Mouse (Mus musculus) embryonic facial prominence, embryonic 14.5 days (tissue): Measurements from ENCODE around the gene Prss12. TPM values are rescaled to one million over a fixed set of nuclear protein-coding genes. Genes with fewer than 3 reads are reported as not detected.

ENCODE experiments used
- ATAC-seq: fragments of 200-750 bp; cut with Nextera tagmentation; 2 replicates; pipeline ENCODE4 v1.8.0; 2017; ENCODE audit warnings: low read depth, moderate number of reproducible peaks, moderate TSS enrichment
- DNase-seq: peaks from one replicate; pipeline ENCODE4 v3.0.0-alpha.2; 2015; ENCODE audit warnings: low spot score
- H3K27ac ChIP-seq: fragments of 300-500 bp; sonication (generic); replicated peaks from 2 replicates; pipeline ENCODE4 v1.5.1; 2014; ENCODE audit warnings: low read depth, mild to moderate bottlenecking, low read length, moderate library complexity
- H3K27me3 ChIP-seq: fragments of 300-500 bp; sonication (generic); replicated peaks from 2 replicates; pipeline ENCODE4 v1.6.1; 2014; ENCODE audit warnings: low read length; ENCODE audit not compliant: control insufficient read depth, insufficient read depth
- H3K36me3 ChIP-seq: fragments of 300-500 bp; sonication (generic); 2 replicates; pipeline ENCODE4 v1.6.1; 2014; ENCODE audit warnings: low read length, mixed read lengths; ENCODE audit not compliant: control insufficient read depth, insufficient read depth
- H3K4me1 ChIP-seq: fragments of 300-500 bp; sonication (generic); 2 replicates; pipeline ENCODE4 v1.6.1; 2014; ENCODE audit warnings: antibody characterized with exemption, low read length; ENCODE audit not compliant: control insufficient read depth, insufficient read depth
- H3K4me2 ChIP-seq: fragments of 300-500 bp; sonication (generic); 2 replicates; pipeline ENCODE4 v1.6.1; 2014; ENCODE audit warnings: low read depth, mild to moderate bottlenecking, low read length, moderate library complexity, mixed read lengths
- H3K4me3 ChIP-seq: fragments of 300-500 bp; sonication (generic); 2 replicates; pipeline ENCODE4 v1.5.1; 2014; ENCODE audit warnings: low read depth, mild to moderate bottlenecking, low read length
- H3K9ac ChIP-seq: fragments of 300-500 bp; sonication (generic); 2 replicates; pipeline ENCODE4 v1.6.1; 2014; ENCODE audit warnings: low read depth, mild to moderate bottlenecking, low read length, moderate library complexity, mixed read lengths
- H3K9me3 ChIP-seq: fragments of 300-500 bp; sonication (generic); 2 replicates; pipeline ENCODE4 v1.6.1; 2016; ENCODE audit warnings: low read length; ENCODE audit not compliant: control insufficient read depth
- WGBS: fragments of 180-500 bp; shearing (Covaris S2); extraction: QIAGEN DNeasy Blood & Tissue Kit; methylation state at CpG from one replicate; pipeline ENCODE4 v1.1.7; 2014; 5-methylcytosine and 5-hydroxymethylcytosine counted together
- polyA plus RNA-seq: library from polyadenylated mRNA; unstranded; fragments of >200 nt; fragmentation: Nextera tagmentation; extraction: Ambion mirVana; gene quantifications from 2 replicates; pipeline ENCODE4 v1.2.1, GENCODE M21; 2014

The Prss12 gene
- polyA plus RNA-seq, 1 experiment from 2014 or later: 27.9 TPM

DNA sequence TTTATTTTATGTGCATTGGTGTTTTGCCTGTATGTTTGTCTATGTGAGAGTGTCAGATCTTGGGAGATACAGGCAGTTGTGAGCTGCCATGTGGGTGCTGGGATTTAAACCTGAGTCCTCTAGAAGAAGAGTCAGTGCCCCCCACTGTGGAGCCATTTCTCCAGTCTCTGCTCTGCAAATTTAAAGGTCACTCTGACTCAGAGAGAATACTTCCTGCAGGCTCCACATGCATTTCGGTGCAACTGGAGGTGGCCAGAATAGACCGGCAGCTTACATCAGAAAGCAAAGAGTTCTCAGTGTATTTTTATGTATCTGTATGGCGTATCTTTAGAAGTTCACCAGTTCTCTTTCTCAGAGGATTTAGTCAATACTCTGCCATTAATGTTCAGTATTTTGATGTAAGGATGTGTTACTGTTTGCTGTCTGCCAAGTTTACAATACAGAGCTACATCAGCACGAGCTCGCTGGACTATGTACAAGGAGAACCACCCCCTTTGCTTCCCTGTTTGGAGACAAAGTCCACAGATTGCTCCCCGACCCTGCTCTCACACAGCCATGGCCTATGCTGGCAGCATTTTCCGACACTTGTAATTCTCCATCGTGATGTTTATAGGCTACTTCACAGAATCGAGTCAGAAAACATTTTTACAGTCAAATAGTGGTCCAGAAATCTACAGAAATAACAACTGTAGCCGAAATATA, 81.2 kb downstream of the Prss12 start:
- no peaks in the 10 kb centered on the region for H3K27me3 ChIP-seq
- DNase-seq (no peak), ATAC-seq (no peak)
- WGBS: 82% methylated on average over 10 of the region's 10 CpGs
- H3K27ac ChIP-seq: no peak overlapping the region
- no peaks in the 10 kb centered on the region for H3K9me3 ChIP-seq
- no peaks in the 10 kb centered on the region for H3K36me3 ChIP-seq
- H3K4me3 ChIP-seq: no peak overlapping the region
- H3K4me1 ChIP-seq: no peaks in the 10 kb centered on the region
- H3K4me2 ChIP-seq: no peak overlapping the region
- no peak overlapping the region for H3K9ac ChIP-seq

DNA sequence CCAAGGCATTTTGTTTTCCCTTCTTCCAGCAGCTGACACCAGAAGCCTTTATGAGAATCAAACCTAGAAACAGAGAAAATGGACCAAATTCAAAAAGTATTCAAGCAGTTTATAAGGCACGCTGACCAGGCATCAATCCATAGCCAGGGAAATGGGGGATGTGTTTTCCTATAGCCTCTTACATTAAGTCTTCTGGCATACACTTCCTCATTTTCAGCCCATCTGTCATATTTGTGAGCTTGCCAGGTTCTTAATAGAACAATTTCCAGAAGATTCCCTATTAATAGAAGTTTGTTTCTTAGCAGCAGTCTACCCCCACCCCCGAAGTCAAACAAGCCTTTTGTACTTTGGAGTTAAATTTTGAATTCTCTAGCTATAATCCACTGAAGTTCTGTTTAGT, 84.4 kb downstream of the Prss12 start:
- Histone ChIP-seq H3K27ac (no peak overlapping the region), H3K27me3 (no peaks in the 10 kb centered on the region), H3K4me1 (no peaks in the 10 kb centered on the region), H3K9ac (no peak overlapping the region), H3K4me2 (no peak overlapping the region), H3K36me3 (no peaks in the 10 kb centered on the region), H3K9me3 (no peaks in the 10 kb centered on the region), H3K4me3 (no peak overlapping the region)
- ATAC-seq (no peak), DNase-seq (no peak)
- WGBS: 80% methylated on average over 2 of the region's 2 CpGs

DNA sequence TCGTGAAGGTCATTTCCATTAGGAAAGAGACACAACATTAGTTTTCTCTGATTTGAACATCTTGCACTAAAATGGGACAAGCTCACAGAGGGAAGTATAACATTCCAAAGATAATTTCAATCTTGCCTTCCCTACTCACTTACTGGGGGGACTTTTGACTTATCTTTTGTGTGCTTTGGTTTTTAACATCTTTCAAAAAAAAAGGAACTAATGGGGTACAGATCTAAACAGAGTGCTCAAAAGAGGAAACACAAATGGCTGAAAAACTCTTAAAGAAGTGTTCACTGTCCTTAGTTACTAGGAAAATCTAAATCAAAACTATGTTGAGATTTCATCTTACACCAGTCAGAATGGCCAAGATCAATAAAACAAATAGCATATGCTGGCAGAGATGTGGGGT, 90.6 kb downstream of the Prss12 start:
- no peak for ATAC-seq
- Histone ChIP-seq H3K4me1 (no peaks in the 10 kb centered on the region), H3K4me3 (no peak overlapping the region), H3K4me2 (no peak overlapping the region), H3K9ac (no peak overlapping the region), H3K27ac (no peak overlapping the region), H3K27me3 (no peaks in the 10 kb centered on the region), H3K9me3 (no peaks in the 10 kb centered on the region), H3K36me3 (no peaks in the 10 kb centered on the region)
- no peak for DNase-seq
- 93% methylated on average over 1 of the region's 1 CpGs for WGBS

DNA sequence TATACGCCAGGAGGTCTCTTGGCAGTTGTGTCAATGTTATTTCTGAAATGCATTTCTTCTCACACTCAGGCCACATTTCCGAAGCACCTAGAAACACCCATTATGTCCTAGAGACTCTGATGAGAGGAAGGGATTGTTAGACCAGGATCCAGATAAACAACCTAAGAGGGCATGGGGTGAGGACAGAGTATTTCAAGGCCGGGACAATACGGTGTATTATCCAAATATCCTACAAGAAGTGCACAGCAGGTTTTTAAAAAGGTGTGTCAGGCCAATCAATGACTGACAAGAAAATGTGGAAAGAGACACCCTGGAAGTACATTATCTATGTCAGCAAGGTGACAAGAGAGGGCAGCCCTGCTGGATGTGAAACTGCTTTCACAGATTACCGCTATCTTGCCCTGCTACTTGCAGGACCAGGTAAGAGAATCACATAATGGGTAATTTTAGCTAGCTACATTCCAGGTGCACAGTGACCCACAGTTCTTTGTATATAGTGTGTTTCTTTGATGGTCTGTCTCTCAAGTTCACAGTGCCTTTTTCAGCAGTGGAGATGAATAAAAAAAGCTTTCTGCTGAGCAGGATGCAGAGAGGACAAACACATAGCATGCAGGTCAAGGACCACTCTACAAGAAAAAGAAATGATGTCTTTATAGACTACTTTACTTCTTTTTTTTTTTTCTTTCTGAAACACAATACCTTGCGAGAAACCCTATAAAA, 97.0 kb downstream of the Prss12 start:
- Histone ChIP-seq H3K4me1 (no peaks in the 10 kb centered on the region), H3K27me3 (no peaks in the 10 kb centered on the region), H3K36me3 (no peaks in the 10 kb centered on the region), H3K9ac (no peak overlapping the region), H3K4me2 (no peak overlapping the region), H3K4me3 (no peak overlapping the region), H3K27ac (no peak overlapping the region), H3K9me3 (0 out of 2 replicates have a peak, but pooled peaks cover 5% of the 10 kb centered on the region)
- 77% methylated on average over 6 of the region's 6 CpGs for WGBS
- ATAC-seq (no peak), DNase-seq (no peak)

DNA sequence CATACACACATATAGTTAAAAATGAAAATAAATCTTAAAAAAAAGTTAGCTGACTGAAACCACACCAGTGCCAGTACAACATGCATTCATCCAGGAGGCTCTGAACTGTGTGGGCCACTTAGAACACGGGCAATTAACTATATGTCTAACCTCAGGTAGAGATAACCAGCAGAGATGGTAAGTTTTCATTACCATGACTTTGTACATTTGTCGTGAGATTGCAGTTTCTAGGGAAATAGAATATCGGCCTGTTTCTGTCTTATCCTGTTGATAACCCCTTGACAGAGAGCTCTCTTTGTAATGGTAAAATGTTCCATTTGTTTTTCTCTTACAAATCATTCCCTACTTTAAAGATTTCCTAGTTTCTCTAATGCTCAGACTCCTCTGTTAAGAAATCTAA, 103.8 kb downstream of the Prss12 start:
- ATAC-seq (no peak), DNase-seq (no peak)
- H3K4me1 ChIP-seq: no peaks in the 10 kb centered on the region
- no peak overlapping the region for H3K9ac ChIP-seq
- H3K9me3 ChIP-seq: 0 out of 2 replicates have a peak, but pooled peaks cover 5% of the 10 kb centered on the region
- no peak overlapping the region for H3K4me3 ChIP-seq
- no peaks in the 10 kb centered on the region for H3K27me3 ChIP-seq
- H3K36me3 ChIP-seq: no peaks in the 10 kb centered on the region
- no peak overlapping the region for H3K27ac ChIP-seq
- H3K4me2 ChIP-seq: no peak overlapping the region
- WGBS: 85% methylated on average over 3 of the region's 3 CpGs

DNA sequence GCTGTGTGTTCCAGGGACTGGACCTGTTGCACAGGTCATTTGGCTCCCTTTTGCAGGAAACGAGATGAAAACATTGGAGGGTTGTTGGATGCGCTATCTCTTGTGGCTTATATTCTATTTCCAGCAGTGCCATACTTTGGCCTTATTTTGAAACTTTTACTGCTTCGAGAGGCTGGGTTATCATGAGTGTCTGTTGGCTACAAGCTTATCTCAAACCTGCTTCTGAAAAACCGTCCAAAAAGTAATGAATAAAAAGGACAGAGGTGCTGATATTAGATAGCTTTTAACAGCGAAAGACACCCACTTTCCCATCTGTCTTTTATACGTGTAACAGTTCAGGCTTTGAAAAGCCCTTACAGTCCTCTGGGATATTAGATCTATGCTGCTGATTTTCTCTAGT, 107.2 kb downstream of the Prss12 start:
- Histone ChIP-seq H3K9me3 (no peaks in the 10 kb centered on the region), H3K4me2 (no peak overlapping the region), H3K9ac (no peak overlapping the region), H3K27me3 (no peaks in the 10 kb centered on the region), H3K27ac (no peak overlapping the region), H3K4me3 (no peak overlapping the region), H3K36me3 (no peaks in the 10 kb centered on the region), H3K4me1 (no peaks in the 10 kb centered on the region)
- ATAC-seq: no peak
- DNase-seq: no peak
- 77% methylated on average over 6 of the region's 6 CpGs for WGBS

DNA sequence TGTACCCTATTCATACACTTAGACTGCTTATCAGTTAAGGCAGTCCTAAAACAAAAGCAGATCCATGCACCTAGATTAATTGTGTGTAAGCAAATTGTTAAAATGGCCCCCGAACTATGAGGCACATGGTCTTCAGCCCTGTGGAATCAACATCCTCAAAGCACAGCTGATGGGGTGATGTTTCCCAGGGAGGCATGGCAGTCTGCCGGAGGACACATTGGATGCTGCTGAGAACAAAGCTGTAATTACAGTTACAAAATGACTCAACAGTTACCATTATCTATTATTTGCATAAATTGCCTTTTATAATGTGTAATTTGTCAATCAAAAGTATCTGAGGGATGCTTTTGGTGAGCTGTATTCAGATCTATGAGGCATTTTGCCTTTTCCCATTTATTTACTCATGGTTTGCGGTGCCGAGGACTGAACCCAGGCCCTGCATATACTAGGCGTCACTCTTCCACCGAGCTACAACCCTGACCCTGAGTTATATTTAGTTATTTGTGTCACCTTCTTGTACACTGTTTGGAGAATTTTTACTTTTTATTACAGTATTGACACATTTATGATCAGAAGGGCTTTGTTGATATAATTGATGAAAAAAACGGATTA, 108.6 kb downstream of the Prss12 start:
- H3K4me1 ChIP-seq: no peaks in the 10 kb centered on the region
- no peak for DNase-seq
- WGBS: 91% methylated on average over 7 of the region's 7 CpGs
- no peaks in the 10 kb centered on the region for H3K27me3 ChIP-seq
- no peak for ATAC-seq
- H3K27ac ChIP-seq: no peak overlapping the region
- no peak overlapping the region for H3K4me2 ChIP-seq
- no peaks in the 10 kb centered on the region for H3K36me3 ChIP-seq
- no peak overlapping the region for H3K4me3 ChIP-seq
- no peak overlapping the region for H3K9ac ChIP-seq
- no peaks in the 10 kb centered on the region for H3K9me3 ChIP-seq
